Mouse (Mus musculus): ENCODE results near the gene Slc35a3. TPM values are rescaled to one million over a fixed set of nuclear protein-coding genes. Genes with fewer than 3 reads are reported as not detected.
"Not testable (repeated sequence)": the region's sequence is repeated elsewhere in the genome, so short reads cannot be mapped to it uniquely, and the experiment has no call there.

Slc35a3 gene
- polyA plus RNA-seq, 1 experiment from 2014 or later, result 21.7 TPM

- H3K79me2 ChIP-seq (ENCODE audit: inconsistent target), result peaks cover 50% of the 10 kb centered on the region
- 1% methylated on average over 84 of the region's 85 CpGs for WGBS (ENCODE audit: missing documents)
These were observed 801 bp downstream of the Slc35a3 start for GRCm38 (mm10) chr3:116711624-116712435.

GRCm38 (mm10) chr3:116710941-116711340 lies 1.7 kb downstream of the Slc35a3 start:
- peaks cover 58% of the 10 kb centered on the region for H3K79me2 ChIP-seq (ENCODE audit: inconsistent target)
- H3K4me3 ChIP-seq (ENCODE audit: inconsistent target), result peak overlapping the region; percentile 69
- H3K27ac ChIP-seq, result no peak overlapping the region
- WGBS (ENCODE audit: missing documents), result 46% methylated on average over 9 of the region's 9 CpGs
- H3K36me3 ChIP-seq (ENCODE audit: inconsistent target), result 0 out of 2 replicates have a peak, but pooled peaks cover 1% of the 10 kb centered on the region

More at GRCm38 (mm10) chr3:116711624-116712435, 801 bp downstream of the Slc35a3 start:
- H3K36me3 ChIP-seq (ENCODE audit: inconsistent target), result no peaks in the 10 kb centered on the region
- peak overlapping the region; percentile 69 for H3K4me3 ChIP-seq (ENCODE audit: inconsistent target)
- 0 out of 2 replicates have a peak overlapping the region, but pooled peaks have one; percentile 15 for H3K27ac ChIP-seq

- Histone ChIP-seq H3K4me3 (ENCODE audit: inconsistent target) (no peak overlapping the region), H3K27ac (no peak overlapping the region), H3K36me3 (ENCODE audit: inconsistent target) (0 out of 2 replicates have a peak, but pooled peaks cover 6% of the 10 kb centered on the region), H3K79me2 (ENCODE audit: inconsistent target) (peaks cover 100% of the 10 kb centered on the region)
- 100% methylated on average over 1 of the region's 1 CpGs for WGBS (ENCODE audit: missing documents)
These were observed 6.9 kb downstream of the Slc35a3 start for GRCm38 (mm10) chr3:116705637-116706204.

- H3K27ac ChIP-seq, result no peak overlapping the region
- 0 out of 2 replicates have a peak, but pooled peaks cover 6% of the 10 kb centered on the region for H3K36me3 ChIP-seq (ENCODE audit: inconsistent target)
- WGBS (ENCODE audit: missing documents), result 97% methylated on average over 5 of the region's 5 CpGs
- peaks cover 100% of the 10 kb centered on the region for H3K79me2 ChIP-seq (ENCODE audit: inconsistent target)
- H3K4me3 ChIP-seq (ENCODE audit: inconsistent target), result no peak overlapping the region
These were observed 8.8 kb downstream of the Slc35a3 start for GRCm38 (mm10) chr3:116703835-116704234.

GRCm38 (mm10) chr3:116702647-116703272 lies 9.9 kb downstream of the Slc35a3 start:
- 100% methylated on average over 1 of the region's 1 CpGs for WGBS (ENCODE audit: missing documents)
- Histone ChIP-seq H3K36me3 (ENCODE audit: inconsistent target) (0 out of 2 replicates have a peak, but pooled peaks cover 6% of the 10 kb centered on the region), H3K79me2 (ENCODE audit: inconsistent target) (peaks cover 100% of the 10 kb centered on the region), H3K27ac (no peak overlapping the region), H3K4me3 (ENCODE audit: inconsistent target) (no peak overlapping the region)

- H3K4me3 ChIP-seq (ENCODE audit: inconsistent target), result no peak overlapping the region
- H3K79me2 ChIP-seq (ENCODE audit: inconsistent target), result peaks cover 100% of the 10 kb centered on the region
- 0 out of 2 replicates have a peak, but pooled peaks cover 6% of the 10 kb centered on the region for H3K36me3 ChIP-seq (ENCODE audit: inconsistent target)
- no peak overlapping the region for H3K27ac ChIP-seq
- 98% methylated on average over 4 of the region's 4 CpGs for WGBS (ENCODE audit: missing documents)
These were observed 11.0 kb downstream of the Slc35a3 start for GRCm38 (mm10) chr3:116701601-116702000.

GRCm38 (mm10) chr3:116698786-116699185 lies 13.8 kb downstream of the Slc35a3 start:
- Histone ChIP-seq H3K27ac (no peak overlapping the region), H3K36me3 (ENCODE audit: inconsistent target) (no peaks in the 10 kb centered on the region), H3K4me3 (ENCODE audit: inconsistent target) (no peak overlapping the region), H3K79me2 (ENCODE audit: inconsistent target) (peaks cover 92% of the 10 kb centered on the region)
- WGBS (ENCODE audit: missing documents), result 67% methylated on average over 2 of the region's 2 CpGs

- no peak overlapping the region for H3K4me3 ChIP-seq (ENCODE audit: inconsistent target)
- 83% methylated on average over 2 of the region's 2 CpGs for WGBS (ENCODE audit: missing documents)
- H3K36me3 ChIP-seq (ENCODE audit: inconsistent target), result no peaks in the 10 kb centered on the region
- no peak overlapping the region for H3K27ac ChIP-seq
- H3K79me2 ChIP-seq (ENCODE audit: inconsistent target), result peaks cover 61% of the 10 kb centered on the region; the same call in 1 of the 2 replicates
These were observed 17.0 kb downstream of the Slc35a3 start for GRCm38 (mm10) chr3:116695666-116695985.

- Histone ChIP-seq H3K36me3 (ENCODE audit: inconsistent target) (no peaks in the 10 kb centered on the region), H3K79me2 (ENCODE audit: inconsistent target) (peaks cover 55% of the 10 kb centered on the region; the same call in 1 of the 2 replicates), H3K27ac (no peak overlapping the region), H3K4me3 (ENCODE audit: inconsistent target) (no peak overlapping the region)
- WGBS (ENCODE audit: missing documents), result 91% methylated on average over 8 of the region's 8 CpGs
These were observed 17.5 kb downstream of the Slc35a3 start for GRCm38 (mm10) chr3:116694955-116695665.

GRCm38 (mm10) chr3:116694312-116694711 lies 18.3 kb downstream of the Slc35a3 start:
- Histone ChIP-seq H3K79me2 (ENCODE audit: inconsistent target) (peaks cover 47% of the 10 kb centered on the region; the same call in 1 of the 2 replicates), H3K4me3 (ENCODE audit: inconsistent target) (no peak overlapping the region), H3K36me3 (ENCODE audit: inconsistent target) (no peaks in the 10 kb centered on the region), H3K27ac (no peak overlapping the region)
- 94% methylated on average over 3 of the region's 3 CpGs for WGBS (ENCODE audit: missing documents)

GRCm38 (mm10) chr3:116681160-116681559 lies 31.5 kb downstream of the Slc35a3 start, which contains the start of gene Gm43191:
Gm43191 (minus strand) TSS chr3:116681260.
- 0 out of 2 replicates have a peak, but pooled peaks cover 13% of the 10 kb centered on the region for H3K36me3 ChIP-seq (ENCODE audit: inconsistent target)
- H3K4me3 ChIP-seq (ENCODE audit: inconsistent target), result no peak within 1 kb of the TSS
- no peaks in the 10 kb centered on the region for H3K79me2 ChIP-seq (ENCODE audit: inconsistent target)
- H3K27ac ChIP-seq, result no peak within 1 kb of the TSS
- WGBS (ENCODE audit: missing documents), result 100% methylated on average over 1 of the region's 1 CpGs

GRCm38 (mm10) chr3:116664281-116664680 lies 48.4 kb downstream of the Slc35a3 start:
- peaks cover 25% of the 10 kb centered on the region for H3K79me2 ChIP-seq (ENCODE audit: inconsistent target)
- not testable (repeated sequence) for H3K36me3 ChIP-seq (ENCODE audit: inconsistent target); H3K27ac ChIP-seq; H3K4me3 ChIP-seq (ENCODE audit: inconsistent target)
- 96% methylated on average over 9 of the region's 9 CpGs for WGBS (ENCODE audit: missing documents)

- Histone ChIP-seq H3K27ac (peak within 1 kb of the TSS; percentile 61), H3K79me2 (ENCODE audit: inconsistent target) (peaks cover 44% of the 10 kb centered on the region), H3K4me3 (ENCODE audit: inconsistent target) (peak within 1 kb of the TSS; percentile 71), H3K36me3 (ENCODE audit: inconsistent target) (no peaks in the 10 kb centered on the region)
- 0% methylated on average over 37 of the region's 39 CpGs for WGBS (ENCODE audit: missing documents)
These were observed 50.2 kb downstream of the Slc35a3 start, which contains the start of gene Mfsd14a for GRCm38 (mm10) chr3:116662463-116662863. Mfsd14a (minus strand) TSS chr3:116662677.

- WGBS (ENCODE audit: missing documents), result under 1% methylated on average over 68 of the region's 68 CpGs
These were observed 50.7 kb downstream of the Slc35a3 start for GRCm38 (mm10) chr3:116661870-116662414.

More at GRCm38 (mm10) chr3:116661870-116662414, 50.7 kb downstream of the Slc35a3 start:
- Histone ChIP-seq H3K79me2 (ENCODE audit: inconsistent target) (peaks cover 49% of the 10 kb centered on the region), H3K4me3 (ENCODE audit: inconsistent target) (peak overlapping the region; percentile 71), H3K27ac (peak overlapping the region; percentile 61), H3K36me3 (ENCODE audit: inconsistent target) (no peaks in the 10 kb centered on the region)
